Mouse (Mus musculus) gastrocnemius, adult 8-10 months (tissue): ENCODE results near the gene Lnx1. TPM values are rescaled to one million over a fixed set of nuclear protein-coding genes. Genes with fewer than 3 reads are reported as not detected.
A peak's percentile ranks its signal among the peaks of the same experiment; 100 is the strongest.

Source experiments
- DNase-seq, 2 experiments: peaks; one replicate each; pipeline ENCODE4 v3.0.0; 2022; ENCODE audit warnings: low spot score in 2 of 2
- total RNA-seq, 4 experiments: library from RNA; stranded (reverse); gene quantifications; 2 replicates each; pipeline ENCODE4 v1.2.4; 2022

The Lnx1 gene
- total RNA-seq, 4 experiments from 2014 or later = 2.1 to 4.0 (median 3.0) TPM

DNA sequence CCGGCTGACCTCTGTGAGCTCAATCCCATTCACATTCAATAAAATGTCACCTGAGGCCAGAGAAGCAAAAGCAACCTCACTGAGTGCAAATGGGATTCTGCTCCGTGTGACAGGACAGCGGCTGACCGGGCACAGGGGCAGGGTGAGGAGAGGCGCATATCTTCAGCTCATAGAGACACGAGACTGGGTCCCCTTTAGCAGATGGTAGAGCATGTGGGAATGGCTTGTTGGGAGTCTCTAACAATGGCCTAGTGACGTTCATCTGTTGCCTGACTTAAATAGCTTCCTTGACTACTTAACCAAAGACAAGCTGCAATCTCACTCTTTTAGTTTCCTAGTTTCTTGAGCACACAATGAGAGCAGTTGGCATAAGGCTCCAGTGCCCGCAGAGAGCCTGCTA, 96.5 kb downstream of the Lnx1 start:
- no peak for DNase-seq

DNA sequence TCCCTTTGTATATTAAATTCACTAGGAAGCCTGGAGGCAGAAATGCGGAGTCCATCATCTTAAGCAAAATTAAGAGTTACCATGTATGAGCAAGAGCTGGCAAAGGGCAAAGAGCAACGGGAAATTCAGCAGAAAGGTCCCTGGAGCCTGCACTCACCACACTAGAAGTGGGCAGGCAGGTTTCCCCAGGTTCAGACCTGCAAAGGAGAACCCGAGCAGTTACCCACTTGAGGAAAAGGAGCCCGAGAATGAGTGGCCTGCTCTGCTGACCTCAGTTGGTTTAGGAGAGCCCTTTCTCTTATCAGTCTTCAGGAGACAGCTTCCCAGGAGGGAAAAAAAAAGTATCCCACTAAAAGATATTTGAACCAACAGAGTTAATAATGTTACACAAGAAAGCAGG, 99.4 kb downstream of the Lnx1 start:
- no peak for DNase-seq

DNA sequence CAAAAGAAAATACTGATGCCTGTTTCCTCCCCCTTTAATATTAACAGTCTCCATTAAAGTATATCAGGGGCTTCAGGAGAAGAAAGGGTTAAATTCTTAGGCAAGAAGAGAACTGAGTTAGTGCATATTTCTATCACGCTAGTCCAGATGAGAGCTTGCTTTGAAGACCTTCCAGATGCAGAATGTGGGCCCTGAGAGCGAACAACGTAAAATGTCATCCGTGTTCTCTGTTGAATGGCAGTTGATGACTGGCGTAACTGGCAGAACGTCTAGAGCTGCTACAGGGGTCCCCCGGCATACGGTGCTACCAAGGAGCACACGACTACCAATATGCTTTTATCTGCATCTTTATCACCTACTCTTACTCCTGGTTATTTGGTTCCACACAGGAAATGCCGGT, 100.3 kb downstream of the Lnx1 start:
- DNase-seq = no peak

DNA sequence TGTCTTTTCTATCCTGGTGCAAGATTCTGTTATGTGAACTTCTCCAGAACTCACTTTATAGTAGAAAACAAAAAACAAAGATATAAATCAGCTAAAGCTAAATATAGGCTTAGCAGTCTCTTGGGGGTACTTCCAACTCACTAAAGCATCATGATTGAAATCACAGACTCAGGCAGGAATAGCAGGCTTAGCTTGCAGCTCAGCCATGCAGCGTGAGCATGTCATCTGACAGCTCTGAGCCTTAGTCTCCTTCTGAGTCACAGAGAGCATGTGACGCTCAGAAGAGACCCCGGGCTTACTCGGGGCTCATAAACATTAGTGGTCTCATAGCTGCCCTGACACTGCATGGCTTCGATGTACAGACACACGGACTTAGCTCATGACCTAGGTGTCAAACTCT, 100.7 kb downstream of the Lnx1 start:
- no peak for DNase-seq

DNA sequence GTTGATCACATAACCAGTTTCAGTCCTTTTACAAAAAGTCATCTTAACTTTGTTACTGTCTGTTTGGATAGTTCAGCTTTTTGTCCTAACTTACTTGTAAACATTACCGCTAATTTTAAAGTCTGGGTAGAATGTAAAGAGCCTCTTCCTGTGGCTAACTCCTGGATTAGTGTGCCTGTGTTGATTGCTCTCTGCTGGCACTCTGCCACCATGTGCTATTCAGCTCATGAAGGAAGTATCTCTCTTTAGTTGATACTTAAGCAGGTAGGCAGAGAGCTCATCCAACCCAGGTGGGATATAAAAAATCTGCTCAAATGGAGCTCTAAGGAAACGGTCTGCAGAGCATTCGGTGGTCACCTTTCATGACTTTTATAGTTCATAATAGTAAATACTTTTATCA, 101.5 kb downstream of the Lnx1 start:
- no peak for DNase-seq

DNA sequence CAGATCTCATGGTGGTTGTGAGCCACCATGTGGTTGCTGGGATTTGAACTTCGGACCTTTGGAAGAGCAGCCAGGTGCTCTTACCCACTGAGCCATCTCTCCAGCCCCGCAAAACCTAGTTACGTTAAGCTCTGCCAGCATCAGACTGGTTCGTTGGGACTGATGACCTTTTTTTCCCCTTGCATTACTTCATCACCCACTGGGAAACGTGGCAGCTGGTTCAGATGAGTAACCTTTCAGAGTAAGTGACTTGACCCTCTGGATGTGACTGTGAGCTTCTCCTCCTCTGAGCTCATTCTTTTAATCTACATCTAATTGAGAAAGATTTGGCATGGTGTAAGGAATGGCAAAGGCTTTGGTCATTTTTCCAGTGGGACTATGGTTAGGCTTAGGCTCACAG, 102.7 kb downstream of the Lnx1 start:
- DNase-seq = no peak

DNA sequence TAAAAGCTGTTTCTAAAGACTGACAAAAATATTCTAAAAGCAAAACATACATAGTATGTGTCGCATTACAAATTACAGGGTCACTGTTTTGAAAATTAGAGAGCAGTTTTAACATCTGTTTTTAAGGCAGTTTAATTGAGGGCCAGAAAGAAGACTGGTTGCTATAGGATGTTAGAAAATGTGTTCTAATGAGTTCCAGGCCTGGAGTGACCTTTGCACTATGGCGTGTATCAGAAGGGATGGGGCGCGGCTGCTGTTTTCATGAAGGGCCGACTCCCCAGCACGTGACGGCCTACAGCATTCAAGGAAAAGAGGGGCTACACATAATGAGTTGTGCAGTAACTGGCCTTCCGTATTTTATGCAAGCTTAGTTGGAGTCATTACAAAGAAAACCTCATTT, 109.6 kb downstream of the Lnx1 start:
- no peak for DNase-seq

DNA sequence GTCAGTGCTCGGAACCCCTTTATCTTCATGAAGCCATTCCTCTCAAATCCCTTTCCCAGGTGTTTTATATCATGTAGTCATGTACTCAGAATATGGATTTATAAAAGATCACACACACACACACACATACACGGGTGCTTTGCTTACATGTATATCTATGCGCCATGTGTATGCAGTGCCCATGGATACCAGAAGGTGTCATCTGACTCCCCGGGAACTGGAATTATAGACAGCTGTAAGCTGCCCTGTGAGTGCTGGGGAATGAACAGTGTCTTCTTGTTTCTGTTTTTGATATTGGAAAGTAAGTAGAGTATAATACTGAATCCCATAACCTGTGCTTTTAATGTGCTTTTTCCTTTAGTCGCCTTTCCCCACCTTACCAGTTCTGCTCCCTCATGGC, 111.3 kb downstream of the Lnx1 start:
- no peak for DNase-seq

DNA sequence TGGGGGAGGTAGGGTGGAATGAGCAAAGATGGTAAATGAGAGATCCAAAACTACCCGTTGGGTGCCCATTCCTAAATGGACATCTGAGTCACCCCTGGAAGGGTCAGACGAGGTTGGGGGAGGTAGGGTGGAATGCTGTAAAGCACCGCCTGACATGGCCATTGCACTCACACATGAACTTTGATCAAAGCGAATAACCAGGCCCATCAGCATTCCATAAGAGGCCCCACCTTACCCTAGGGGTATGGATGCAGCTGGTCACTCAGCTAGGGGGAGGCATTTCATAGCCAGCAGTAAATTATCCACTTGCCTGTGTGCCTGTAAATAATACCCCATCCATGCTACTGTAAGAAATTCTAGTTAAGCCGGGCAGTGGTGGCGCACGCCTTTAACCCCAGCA, 113.6 kb downstream of the Lnx1 start:
- DNase-seq = no peak

DNA sequence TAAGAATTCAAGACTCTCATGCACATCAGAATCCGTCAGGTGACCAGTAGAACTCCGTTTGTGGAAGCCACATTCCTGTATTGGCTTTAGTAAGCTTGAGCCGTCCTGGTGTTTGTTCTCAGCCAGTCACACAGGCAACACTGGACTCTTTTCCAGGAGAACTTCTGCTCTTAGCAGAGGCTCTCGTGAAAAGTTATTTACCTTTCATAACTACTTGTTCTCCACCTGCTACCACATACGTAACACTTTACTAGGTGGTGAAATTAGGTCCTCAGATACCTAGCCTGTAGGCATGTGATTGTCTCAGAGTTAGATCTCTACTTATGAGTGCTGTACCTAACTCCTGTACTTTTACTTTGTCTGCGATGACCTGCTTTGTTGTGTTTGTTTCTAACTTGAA, 130.9 kb downstream of the Lnx1 start:
- DNase-seq = no peak

DNA sequence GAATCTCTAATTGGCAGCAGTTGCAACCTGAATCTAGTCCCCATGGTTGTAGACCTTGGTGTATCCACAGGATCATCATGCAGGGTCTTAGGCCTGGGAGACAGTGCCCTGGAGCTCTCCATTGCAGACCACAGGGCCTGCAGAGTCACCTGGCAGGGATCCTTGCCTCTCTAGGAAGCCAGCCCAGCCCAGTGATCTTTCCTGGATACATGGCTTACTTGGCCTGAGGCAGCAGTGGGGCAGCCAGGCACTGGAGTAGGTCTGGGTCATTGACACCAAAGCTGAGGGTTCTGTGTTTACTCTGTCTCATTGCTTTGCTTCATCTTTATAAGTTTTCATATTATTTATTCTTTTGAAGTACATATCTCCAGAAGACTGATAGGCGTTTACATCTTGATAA, 141.6 kb downstream of the Lnx1 start:
- DNase-seq = peak; percentile 5 to 32

DNA sequence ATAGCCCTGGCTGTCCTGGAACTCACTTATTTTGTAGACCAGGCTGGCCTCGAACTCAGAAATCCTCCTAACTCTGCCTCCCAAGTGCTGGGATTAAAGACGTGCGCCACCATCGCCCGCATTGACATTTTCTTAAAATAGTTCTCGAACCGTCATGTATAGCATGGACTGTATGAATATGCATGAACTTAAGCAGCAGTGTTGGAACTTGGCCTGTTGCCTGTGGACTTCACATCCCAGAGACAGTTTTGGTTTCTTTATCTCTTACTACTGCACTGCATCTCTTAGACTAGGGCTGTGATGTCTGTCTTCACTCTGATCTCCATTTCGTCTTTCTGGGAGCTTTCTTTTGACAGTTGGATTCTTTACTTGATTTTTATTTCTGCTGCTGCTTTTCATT, 153.1 kb downstream of the Lnx1 start:
- DNase-seq = no peak

DNA sequence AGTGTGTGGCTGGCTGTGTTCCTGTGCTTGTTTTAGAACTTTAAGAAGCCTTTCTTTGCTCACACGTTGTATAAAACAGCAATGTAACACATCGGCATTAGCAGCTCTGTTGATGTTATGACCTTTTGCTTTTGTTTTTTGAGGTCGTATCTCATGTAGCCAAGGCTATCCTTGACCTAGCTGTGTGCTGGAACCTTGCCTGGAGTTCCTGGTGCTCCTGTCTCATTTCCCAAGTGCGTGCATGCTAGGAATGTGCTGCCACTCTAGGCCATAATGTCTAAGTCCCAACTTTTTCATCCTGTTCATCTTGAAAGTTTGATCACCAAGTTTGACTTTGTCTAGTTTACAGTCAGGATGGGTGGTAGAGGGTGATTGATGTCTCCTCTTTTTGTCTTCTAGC, 157.1 kb downstream of the Lnx1 start:
- no peak for DNase-seq

Other genes starting within 250 kb of the Lnx1 start
- gene Scfd2, start 171.2 kb downstream of the Lnx1 start, total RNA-seq = 10 to 100 TPM in 3 of 4 experiments, 1 to 10 TPM in 1; 8.4 to 11.9 (median 11.1) TPM
- gene Fip1l1, start 167.5 kb downstream of the Lnx1 start, total RNA-seq = 10 to 100 TPM; 14.1 to 19.0 (median 14.6) TPM